Mouse (Mus musculus): ENCODE results near the gene Slc25a42. TPM values are rescaled to one million over a fixed set of nuclear protein-coding genes. Genes with fewer than 3 reads are reported as not detected.
"Not testable (repeated sequence)": the region's sequence is repeated elsewhere in the genome, so short reads cannot be mapped to it uniquely, and the experiment has no call there.

Slc25a42 gene
- total RNA-seq, 2 experiments from 2014 or later, result 25.5 to 29.2 TPM

GRCm38 (mm10) chr8:70217441-70217840 lies 5.3 kb upstream of the Slc25a42 start:
- intact Hi-C loops (cut with DNase I; ENCODE audit: low total_unique reads), result no loop called here
- DNase-seq, result no peak

- peak; percentile 75 for DNase-seq
- intact Hi-C loops (cut with DNase I; ENCODE audit: low total_unique reads), result no loop called here
Measured at GRCm38 (mm10) chr8:70216566-70216965, 4.5 kb upstream of the Slc25a42 start.

- intact Hi-C loops (cut with DNase I; ENCODE audit: low total_unique reads); DNase-seq: not testable (repeated sequence)
Measured at GRCm38 (mm10) chr8:70216161-70216560, 4.1 kb upstream of the Slc25a42 start.

GRCm38 (mm10) chr8:70215092-70215491 lies 3.0 kb upstream of the Slc25a42 start:
- DNase-seq, result no peak
- intact Hi-C loops (cut with DNase I; ENCODE audit: low total_unique reads), result no loop called here

GRCm38 (mm10) chr8:70214411-70214810 lies 2.3 kb upstream of the Slc25a42 start:
- intact Hi-C loops (cut with DNase I; ENCODE audit: low total_unique reads), result no loop called here
- DNase-seq, result no peak

GRCm38 (mm10) chr8:70211726-70212111 lies 386 bp downstream of the Slc25a42 start:
- DNase-seq, result peak; percentile 42
- intact Hi-C loops (cut with DNase I; ENCODE audit: low total_unique reads), result no loop called here

GRCm38 (mm10) chr8:70211275-70211674 lies 830 bp downstream of the Slc25a42 start:
- intact Hi-C loops (cut with DNase I; ENCODE audit: low total_unique reads), result no loop called here
- DNase-seq, result no peak

GRCm38 (mm10) chr8:70210538-70210937 lies 1.6 kb downstream of the Slc25a42 start:
- no peak for DNase-seq
- intact Hi-C loops (cut with DNase I; ENCODE audit: low total_unique reads), result no loop called here

GRCm38 (mm10) chr8:70208130-70208529 lies 4.0 kb downstream of the Slc25a42 start:
- intact Hi-C loops (cut with DNase I; ENCODE audit: low total_unique reads), result no loop called here
- no peak for DNase-seq

GRCm38 (mm10) chr8:70204757-70205156 lies 7.3 kb downstream of the Slc25a42 start:
- intact Hi-C loops (cut with DNase I; ENCODE audit: low total_unique reads), result no loop called here
- no peak for DNase-seq

GRCm38 (mm10) chr8:70203072-70203471 lies 9.0 kb downstream of the Slc25a42 start:
- no peak for DNase-seq
- intact Hi-C loops (cut with DNase I; ENCODE audit: low total_unique reads), result no loop called here

GRCm38 (mm10) chr8:70201417-70201816 lies 10.7 kb downstream of the Slc25a42 start:
- intact Hi-C loops (cut with DNase I; ENCODE audit: low total_unique reads), result no loop called here
- no peak for DNase-seq

- no peak for DNase-seq
- intact Hi-C loops (cut with DNase I; ENCODE audit: low total_unique reads), result no loop called here
Measured at GRCm38 (mm10) chr8:70200098-70200681, 11.9 kb downstream of the Slc25a42 start.

- DNase-seq, result no peak
- intact Hi-C loops (cut with DNase I; ENCODE audit: low total_unique reads), result loop anchor here (2.0 kb wide), 1 partner anchor 27 kb away; no protein-coding TSS in a partner anchor
Measured at GRCm38 (mm10) chr8:70197603-70198002, 14.5 kb downstream of the Slc25a42 start.

- no peak for DNase-seq
- intact Hi-C loops (cut with DNase I; ENCODE audit: low total_unique reads), result no loop called here
Measured at GRCm38 (mm10) chr8:70195762-70196161, 16.3 kb downstream of the Slc25a42 start.

GRCm38 (mm10) chr8:70194191-70194590 lies 17.9 kb downstream of the Slc25a42 start:
- intact Hi-C loops (cut with DNase I; ENCODE audit: low total_unique reads), result no loop called here
- no peak for DNase-seq

GRCm38 (mm10) chr8:70193238-70193637 lies 18.9 kb downstream of the Slc25a42 start:
- intact Hi-C loops (cut with DNase I; ENCODE audit: low total_unique reads), result no loop called here
- no peak for DNase-seq

- intact Hi-C loops (cut with DNase I; ENCODE audit: low total_unique reads), result no loop called here
Measured at GRCm38 (mm10) chr8:70188707-70189106, 23.4 kb downstream of the Slc25a42 start.

GRCm38 (mm10) chr8:70183194-70183593 lies 28.9 kb downstream of the Slc25a42 start:
- intact Hi-C loops (cut with DNase I; ENCODE audit: low total_unique reads), result no loop called here
- DNase-seq, result no peak

More at GRCm38 (mm10) chr8:70188707-70189106, 23.4 kb downstream of the Slc25a42 start:
- no peak for DNase-seq

- intact Hi-C loops (cut with DNase I; ENCODE audit: low total_unique reads), result no loop called here
- no peak for DNase-seq
Measured at GRCm38 (mm10) chr8:70181903-70182252, 30.2 kb downstream of the Slc25a42 start.

GRCm38 (mm10) chr8:70181212-70181902 lies 30.7 kb downstream of the Slc25a42 start:
- intact Hi-C loops (cut with DNase I; ENCODE audit: low total_unique reads), result no loop called here
- DNase-seq, result no peak

Measured in gastrocnemius, postnatal 14 days (tissue).